Mouse (Mus musculus) cortical plate, adult 2 months (tissue): ENCODE measurements around the gene Rapgefl1.

Experiments
- CTCF ChIP-seq: fragments of 200-500 bp; IDR thresholded peaks from 2 replicates; pipeline ENCODE4 v1.5.1; 2011; ENCODE audit warnings: mild to moderate bottlenecking, control low read depth, low read length; ENCODE audit not compliant: insufficient read depth; ENCODE audit errors: extremely low read depth
- POLR2A ChIP-seq: fragments of 200-500 bp; IDR thresholded peaks from 2 replicates; pipeline ENCODE4 v1.6.1; 2011; ENCODE audit warnings: mild to moderate bottlenecking, low read length, control low read depth; ENCODE audit not compliant: insufficient read depth; ENCODE audit errors: extremely low read depth

GRCm38 (mm10) chr11:98829875-98830274, 6.7 kb upstream of the Rapgefl1 start:
- no peak for TF ChIP-seq POLR2A
- TF ChIP-seq CTCF = no peak
